Mouse (Mus musculus) cerebellum, adult 2 months (tissue): Measurements from ENCODE around the gene Nkx2-3.

ENCODE experiments used
- CTCF ChIP-seq: fragments of 200-500 bp; IDR thresholded peaks from 2 replicates; pipeline ENCODE4 v1.5.1; 2011; ENCODE audit warnings: low read depth, mild to moderate bottlenecking, control low read depth, low read length, moderate library complexity, borderline replicate concordance; ENCODE audit not compliant: insufficient read depth
- POLR2A ChIP-seq: fragments of 200-500 bp; IDR thresholded peaks from 2 replicates; pipeline ENCODE4 v1.6.1; 2011; ENCODE audit warnings: low read length, control low read depth, borderline replicate concordance; ENCODE audit not compliant: insufficient read depth

GRCm38 (mm10) chr19:43592026-43592425, 20.1 kb upstream of the Nkx2-3 start:
- TF ChIP-seq POLR2A (no peak), CTCF (no peak)
